Mouse (Mus musculus) embryo, embryonic 10.5 days (tissue): Measurements from ENCODE around the gene Neurog3.

Source experiments
- DNase-seq: peaks from one replicate; pipeline ENCODE4 v3.0.0-alpha.2; 2015; ENCODE audit warnings: low spot score

Neurog3 gene

DNA sequence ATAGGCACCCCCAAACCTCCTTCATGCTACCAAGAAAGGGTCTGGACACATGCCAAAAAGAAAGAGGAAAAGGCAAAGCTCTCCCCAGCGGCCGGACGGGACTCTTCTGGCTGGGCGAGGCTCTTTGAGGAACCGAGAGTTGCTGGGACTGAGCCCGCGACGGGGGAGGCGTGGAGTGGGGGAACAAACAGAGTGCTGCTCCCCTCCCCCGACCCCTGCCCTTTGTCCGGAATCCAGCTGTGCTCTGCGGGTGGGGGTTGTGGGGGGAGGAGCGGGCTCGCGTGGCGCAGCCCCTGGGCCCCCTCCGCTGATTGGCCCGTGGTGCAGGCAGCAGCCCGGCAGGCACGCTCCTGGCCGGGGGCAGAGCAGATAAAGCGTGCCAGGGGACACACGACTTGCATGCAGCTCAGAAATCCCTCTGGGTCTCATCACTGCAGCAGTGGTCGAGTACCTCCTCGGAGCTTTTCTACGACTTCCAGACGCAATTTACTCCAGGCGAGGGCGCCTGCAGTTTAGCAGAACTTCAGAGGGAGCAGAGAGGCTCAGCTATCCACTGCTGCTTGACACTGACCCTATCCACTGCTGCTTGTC lies at the start of gene Neurog3:
TSS of gene Neurog3 (plus strand) at position 400 of the 591 bp plus-strand sequence.
- peak; percentile 54 for DNase-seq

- no peak for DNase-seq
Observed at GRCm38 (mm10) chr10:62086044-62086443, 46.8 kb upstream of the Neurog3 start.

DNA sequence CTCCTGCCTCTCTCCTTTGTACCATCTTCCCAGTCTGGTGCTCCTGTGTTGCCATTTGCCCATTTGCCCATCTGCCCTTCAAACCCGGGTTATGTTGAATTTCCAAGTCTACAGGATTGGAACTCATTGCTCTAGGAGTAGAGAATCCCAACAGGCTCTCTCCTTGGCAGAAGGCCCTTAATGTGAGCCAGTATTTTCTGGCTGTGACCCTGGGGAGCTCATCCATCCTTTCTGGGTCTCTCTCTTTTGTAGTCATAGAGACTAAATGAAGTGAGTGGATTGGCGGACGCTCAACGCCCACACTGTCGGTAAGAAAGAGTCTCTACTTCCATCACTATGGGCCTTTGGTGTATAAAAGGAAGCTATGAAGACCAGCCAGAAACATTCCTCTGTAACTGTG lies 46.1 kb upstream of the Neurog3 start:
- DNase-seq = no peak

- no peak for DNase-seq
Observed at GRCm38 (mm10) chr10:62088411-62088810, 44.5 kb upstream of the Neurog3 start.

GRCm38 (mm10) chr10:62089071-62089470 lies 43.8 kb upstream of the Neurog3 start:
- no peak for DNase-seq

GRCm38 (mm10) chr10:62089486-62089885 lies 43.4 kb upstream of the Neurog3 start:
- DNase-seq = no peak

DNA sequence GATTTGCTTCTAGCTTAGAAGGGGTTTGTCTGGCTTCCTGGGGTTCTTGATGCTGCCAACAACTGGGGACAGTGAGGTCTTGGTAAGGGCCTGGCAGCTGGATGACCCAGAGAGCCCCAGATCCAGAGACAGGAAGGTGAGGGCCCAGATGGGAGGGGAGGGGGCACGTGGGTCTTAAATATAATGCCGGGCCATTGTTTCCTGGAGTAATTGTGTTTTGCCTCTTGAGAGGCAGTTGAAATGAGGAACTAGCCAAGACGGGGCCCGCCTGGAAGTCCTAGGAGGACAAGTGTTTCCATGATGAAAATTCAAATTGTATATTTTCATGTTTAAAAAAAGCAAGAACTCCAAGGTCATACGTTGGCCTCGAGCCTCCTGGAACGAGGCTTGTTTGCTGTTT lies 39.0 kb upstream of the Neurog3 start:
- no peak for DNase-seq

DNA sequence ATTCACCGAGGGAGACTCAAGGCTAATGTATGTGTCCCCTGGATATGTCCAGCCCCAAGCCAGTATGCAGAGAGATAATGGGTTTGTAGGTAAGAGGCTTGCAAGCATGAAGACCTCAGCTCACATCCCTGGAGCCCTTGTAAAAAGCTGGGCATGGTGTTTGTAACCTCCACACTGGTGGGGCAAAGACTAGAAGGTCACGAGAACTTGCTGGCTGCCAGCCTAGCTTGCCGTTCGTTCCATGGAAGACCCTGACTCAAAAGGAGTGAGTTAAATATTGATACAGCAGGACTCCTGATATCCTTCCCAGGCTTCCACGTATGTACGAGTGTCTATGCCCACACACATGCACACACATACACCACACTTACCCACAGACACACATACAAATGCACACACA lies 38.5 kb upstream of the Neurog3 start:
- DNase-seq = no peak

DNA sequence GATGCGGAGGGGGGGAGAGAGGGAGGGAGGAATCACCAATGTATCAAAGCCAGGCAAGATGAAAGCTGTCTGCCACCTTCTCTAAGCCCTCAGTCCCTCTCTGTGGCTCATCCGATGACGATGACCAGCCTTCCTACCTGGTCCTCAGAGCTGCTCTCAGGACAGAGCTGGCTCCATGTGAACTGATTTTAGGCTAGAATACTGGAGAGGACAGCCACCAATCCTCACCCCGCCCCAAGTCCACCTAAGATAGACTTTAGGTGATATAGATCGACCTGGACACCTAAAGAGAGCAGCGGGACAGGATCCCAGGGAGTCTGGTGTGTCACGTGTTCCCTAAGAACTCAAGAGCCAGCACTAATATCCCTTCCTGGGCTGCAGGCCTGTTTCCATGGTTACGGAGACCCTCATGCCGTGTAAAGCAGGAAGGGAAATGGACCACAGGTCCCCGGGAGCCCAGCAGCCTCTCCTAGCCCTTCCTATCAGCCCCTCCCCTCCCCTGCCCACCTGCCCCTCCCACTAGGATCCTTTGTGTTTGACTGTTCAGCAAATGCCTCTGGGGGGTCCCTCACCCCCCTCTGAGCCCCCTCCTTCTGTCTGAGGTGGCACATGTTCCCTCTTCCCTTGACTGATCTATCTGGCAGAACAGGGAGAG lies 33.0 kb upstream of the Neurog3 start:
- peak; percentile 42 for DNase-seq

GRCm38 (mm10) chr10:62101504-62102439 lies 31.1 kb upstream of the Neurog3 start:
- DNase-seq = peak; percentile 91

DNA sequence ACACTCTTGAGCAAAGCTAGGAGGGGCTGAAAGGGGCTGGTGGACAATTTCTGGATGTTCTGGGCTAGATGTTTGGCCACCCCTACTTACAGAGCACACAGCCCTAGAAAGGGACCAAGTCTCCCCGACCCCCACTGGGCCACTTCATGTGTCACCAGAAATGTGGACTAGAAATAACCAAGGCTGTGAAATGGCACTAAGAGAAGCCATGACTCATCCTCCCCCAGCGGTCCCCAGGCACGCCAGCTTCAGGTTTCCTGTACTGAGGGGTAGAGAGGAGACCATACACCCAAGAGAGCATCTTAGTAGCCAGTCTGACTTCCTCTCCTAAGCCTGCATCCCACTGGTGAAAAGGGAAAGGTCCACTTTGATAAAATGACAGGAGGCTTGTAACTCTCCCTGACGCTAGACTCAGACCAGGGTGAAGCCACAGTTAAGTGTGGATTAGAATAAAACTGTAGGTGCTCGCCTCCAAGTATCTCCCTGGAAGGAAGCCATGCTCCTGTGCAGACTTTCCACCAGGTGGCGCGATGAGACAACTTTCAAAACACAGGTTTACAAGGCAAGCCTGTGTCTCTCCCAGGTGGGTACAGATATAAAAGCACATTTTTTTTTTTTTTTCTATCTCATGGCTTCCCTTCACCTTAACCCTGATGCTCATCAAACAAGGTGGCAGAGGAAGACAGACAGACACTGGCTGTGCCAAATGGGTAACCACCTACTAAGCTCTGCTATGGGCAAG lies 27.9 kb upstream of the Neurog3 start:
- DNase-seq = peak; percentile 82

GRCm38 (mm10) chr10:62107048-62107447 lies 25.8 kb upstream of the Neurog3 start:
- no peak for DNase-seq

- peak; percentile 84 for DNase-seq
Observed at GRCm38 (mm10) chr10:62110504-62111206, 22.2 kb upstream of the Neurog3 start.

DNA sequence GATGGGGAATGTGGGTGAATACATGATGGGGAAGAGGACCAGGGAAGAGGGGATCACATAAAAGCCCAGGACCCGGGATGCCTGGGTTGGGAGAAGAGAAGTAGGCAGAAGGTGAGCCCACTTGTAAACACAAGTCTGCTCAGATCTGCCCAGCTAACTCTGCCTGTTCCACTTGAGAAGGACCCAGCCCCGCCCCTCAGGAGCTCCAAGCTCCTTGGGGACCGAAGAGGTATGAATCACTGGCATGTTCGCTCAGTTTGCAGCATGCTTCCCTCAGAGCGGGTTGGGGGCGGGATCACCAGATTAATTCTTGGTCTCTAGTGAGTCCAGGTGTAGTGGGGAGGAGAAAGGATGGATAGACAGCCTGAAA lies 21.7 kb upstream of the Neurog3 start:
- DNase-seq = no peak

DNA sequence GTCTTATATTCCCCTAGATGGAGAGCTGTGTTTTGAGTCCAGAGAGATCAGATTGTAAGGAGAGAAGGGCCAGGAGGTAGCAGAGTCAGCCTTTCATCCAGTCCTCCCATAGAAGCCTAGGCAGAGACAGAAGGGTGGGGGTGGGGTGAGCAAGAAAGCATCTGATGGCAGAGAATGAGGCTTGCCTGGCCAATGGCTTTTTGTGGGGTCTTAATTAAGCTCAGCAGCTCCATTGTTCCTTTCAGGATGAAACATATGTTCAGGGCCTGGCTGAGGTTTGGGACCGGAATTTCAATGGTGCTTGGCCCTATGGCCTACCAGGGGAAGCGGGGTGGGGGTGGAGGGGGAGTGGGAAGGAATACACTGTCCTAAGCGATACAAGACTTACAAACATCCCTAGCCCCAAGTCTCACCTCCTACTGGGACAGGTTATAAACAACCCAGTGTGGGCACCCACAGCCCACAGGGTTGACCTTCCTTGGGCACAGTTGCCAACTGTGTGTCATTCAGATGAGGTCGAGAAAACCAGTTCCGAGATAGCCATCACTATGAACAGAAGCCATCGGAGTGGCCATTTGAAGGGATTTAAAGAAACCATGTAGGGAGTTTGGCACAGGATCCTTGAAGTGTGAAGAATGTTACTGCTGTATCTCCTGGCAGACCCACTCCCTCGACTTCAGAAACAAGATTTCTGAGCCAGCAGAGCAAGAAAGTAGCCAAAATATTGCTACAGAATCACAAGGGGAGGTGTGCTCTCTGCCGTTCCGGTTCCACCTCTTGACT lies 18.8 kb upstream of the Neurog3 start:
- no peak for DNase-seq

GRCm38 (mm10) chr10:62127137-62127536 lies 5.8 kb upstream of the Neurog3 start:
- DNase-seq = no peak

DNA sequence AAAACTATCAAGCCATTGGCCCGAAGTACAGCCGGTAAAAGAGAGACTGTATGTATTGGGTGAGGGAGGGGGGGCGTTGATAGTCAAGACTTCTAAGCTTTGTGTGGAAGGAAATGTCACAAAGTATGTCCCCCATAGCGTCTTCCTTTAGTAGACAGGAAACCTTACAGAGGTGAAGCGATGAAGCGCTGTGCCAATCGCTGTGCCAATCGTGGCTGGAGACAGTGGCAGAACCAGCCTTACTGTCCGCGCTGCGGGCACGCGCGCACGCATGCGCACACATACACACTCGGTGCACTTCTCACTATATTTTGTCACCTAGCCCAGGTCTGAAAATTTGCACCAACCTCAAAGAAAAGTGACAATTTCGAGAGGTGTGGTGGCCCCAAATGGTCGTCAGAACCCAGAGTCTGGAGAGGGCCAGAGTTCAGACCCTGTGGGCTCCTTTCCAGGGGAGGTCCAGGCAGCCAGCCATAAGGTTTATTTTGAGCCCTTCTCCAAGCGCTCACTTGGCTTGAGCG lies 5.1 kb upstream of the Neurog3 start:
- DNase-seq = no peak

GRCm38 (mm10) chr10:62128316-62128951 lies 4.5 kb upstream of the Neurog3 start:
- DNase-seq = no peak

DNA sequence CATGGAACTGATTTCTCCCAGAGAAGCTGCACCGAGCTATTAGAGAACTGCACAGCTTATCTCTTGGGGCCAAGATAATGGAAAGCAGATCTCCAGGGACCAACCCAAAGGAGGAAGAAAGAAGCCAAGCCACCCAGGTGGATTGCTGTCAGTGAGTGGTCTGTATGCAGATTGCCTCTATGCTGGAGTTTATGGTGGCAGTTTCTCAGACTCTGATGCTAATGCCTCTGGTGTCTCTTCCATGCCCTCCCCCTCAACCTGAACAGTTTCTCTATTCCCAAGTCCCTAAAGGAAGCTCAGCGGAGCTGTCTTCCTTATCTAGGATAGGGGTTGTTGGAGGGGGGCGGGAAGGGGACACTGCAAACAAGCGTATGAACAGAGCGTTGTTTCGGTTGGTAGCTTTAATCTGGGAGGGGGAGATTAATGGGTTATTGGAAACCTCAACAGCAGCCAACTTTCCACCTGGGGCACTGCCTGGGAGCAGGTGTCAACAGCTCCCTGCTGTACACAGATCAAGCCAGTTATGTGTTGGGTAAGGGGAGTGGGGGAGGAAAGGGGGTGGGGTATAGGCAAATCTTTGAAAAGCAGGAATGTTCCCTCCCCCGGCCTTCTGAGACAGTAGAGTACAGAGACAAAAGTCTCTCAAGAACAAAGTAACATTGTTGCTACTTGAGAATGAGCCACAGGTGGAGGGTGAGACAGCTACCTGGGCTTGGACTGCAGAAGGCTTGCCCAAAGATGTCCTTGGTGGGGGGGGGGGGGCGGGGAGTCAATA lies 3.0 kb downstream of the Neurog3 start:
- DNase-seq = no peak
